Mouse (Mus musculus) neural tube, embryonic 12.5 days (tissue): ENCODE results near the gene Kmt2b. TPM values are rescaled to one million over a fixed set of nuclear protein-coding genes. Genes with fewer than 3 reads are reported as not detected.

Experiments
- ATAC-seq: fragments of 200-750 bp; cut with Nextera tagmentation; 2 replicates; pipeline ENCODE4 v1.8.0; 2017; ENCODE audit warnings: low read depth, mild to moderate bottlenecking, moderate TSS enrichment, moderate library complexity; ENCODE audit not compliant: low FRiP score
- H3K27ac ChIP-seq: fragments of 300-500 bp; sonication (generic); 2 replicates; pipeline ENCODE4 v1.5.1; 2016
- H3K27me3 ChIP-seq: fragments of 300-500 bp; sonication (generic); replicated peaks from 2 replicates; pipeline ENCODE4 v1.6.1; 2016; ENCODE audit warnings: mild to moderate bottlenecking
- H3K36me3 ChIP-seq: fragments of 300-500 bp; sonication (generic); 2 replicates; pipeline ENCODE4 v1.6.1; 2016; ENCODE audit warnings: mild to moderate bottlenecking
- H3K4me1 ChIP-seq: fragments of 300-500 bp; sonication (generic); 2 replicates; pipeline ENCODE4 v1.6.1; 2016
- H3K4me2 ChIP-seq: fragments of 300-500 bp; sonication (generic); replicated peaks from 2 replicates; pipeline ENCODE4 v1.6.1; 2016; ENCODE audit warnings: mild to moderate bottlenecking
- H3K4me3 ChIP-seq: fragments of 300-500 bp; sonication (generic); 2 replicates; pipeline ENCODE4 v1.5.1; 2016
- H3K9ac ChIP-seq: fragments of 300-500 bp; sonication (generic); 2 replicates; pipeline ENCODE4 v1.6.1; 2016; ENCODE audit warnings: mild to moderate bottlenecking
- H3K9me3 ChIP-seq: fragments of 300-500 bp; sonication (generic); 2 replicates; pipeline ENCODE4 v1.6.1; 2016; ENCODE audit warnings: mild to moderate bottlenecking
- WGBS: fragments of 180-500 bp; shearing (Covaris S2); methylation state at CpG from one replicate; pipeline ENCODE4 v1.1.7; 2016; 5-methylcytosine and 5-hydroxymethylcytosine counted together
- polyA plus RNA-seq: library from polyadenylated mRNA; unstranded; fragments of >200 nt; fragmentation: Nextera tagmentation; extraction: Ambion mirVana; gene quantifications from 2 replicates; pipeline ENCODE4 v1.2.1, GENCODE M21; 2016

Kmt2b gene
- 12.2 and 13.7 TPM in 2 replicates for polyA plus RNA-seq

DNA sequence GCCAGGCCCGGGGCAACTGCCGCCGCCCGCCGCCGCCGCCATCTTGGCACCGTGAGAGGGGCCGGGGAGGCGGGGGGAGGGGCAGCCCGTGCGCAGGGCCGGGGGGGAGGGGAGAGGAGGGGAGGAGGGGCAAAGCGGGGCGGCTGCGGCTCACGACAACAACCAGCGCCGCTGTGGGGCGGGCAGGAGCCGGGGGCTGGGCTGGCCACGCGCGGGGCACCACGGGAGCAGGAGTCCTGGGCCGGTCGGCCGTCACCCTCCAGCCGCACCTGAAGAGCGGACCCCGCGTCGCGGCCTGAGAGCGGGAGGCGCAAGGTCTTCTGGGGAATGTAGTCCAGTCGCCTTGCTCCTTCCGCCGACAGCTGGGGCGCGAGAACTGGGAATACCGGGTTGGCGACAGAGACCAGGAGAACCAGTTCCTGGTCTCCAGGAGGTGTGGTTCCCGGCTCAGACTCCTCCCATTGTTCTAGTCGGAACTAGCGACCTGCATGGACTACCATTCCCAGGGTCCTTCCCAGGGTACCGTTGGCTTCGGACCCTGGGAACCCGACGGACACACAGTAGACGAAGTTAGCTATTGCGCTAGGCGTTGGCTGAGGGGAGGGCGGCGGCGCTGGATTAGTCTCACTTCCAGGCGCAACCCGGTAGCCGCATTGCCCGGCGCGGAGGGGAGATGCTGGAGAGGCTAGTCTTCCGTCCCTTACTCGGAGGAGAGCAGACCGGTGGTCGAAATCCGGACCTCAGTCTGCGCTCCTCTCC, at the start of gene Kmt2b:
Gene Kmt2b, minus strand, starts transcription at position 51 of the 759 bp plus-strand sequence.
- Histone ChIP-seq H3K27me3 (no peaks in the 10 kb centered on the region), H3K36me3 (peaks cover 30% of the 10 kb centered on the region), H3K4me2 (peak within 1 kb of the TSS; percentile 75), H3K27ac (peak within 1 kb of the TSS; percentile 82), H3K9me3 (no peaks in the 10 kb centered on the region), H3K9ac (peak within 1 kb of the TSS; percentile 99), H3K4me3 (peak within 1 kb of the TSS; percentile 95), H3K4me1 (peaks cover 19% of the 10 kb centered on the region)
- under 1% methylated on average over 61 of the region's 68 CpGs for WGBS
- ATAC-seq: peak; percentile 96

DNA sequence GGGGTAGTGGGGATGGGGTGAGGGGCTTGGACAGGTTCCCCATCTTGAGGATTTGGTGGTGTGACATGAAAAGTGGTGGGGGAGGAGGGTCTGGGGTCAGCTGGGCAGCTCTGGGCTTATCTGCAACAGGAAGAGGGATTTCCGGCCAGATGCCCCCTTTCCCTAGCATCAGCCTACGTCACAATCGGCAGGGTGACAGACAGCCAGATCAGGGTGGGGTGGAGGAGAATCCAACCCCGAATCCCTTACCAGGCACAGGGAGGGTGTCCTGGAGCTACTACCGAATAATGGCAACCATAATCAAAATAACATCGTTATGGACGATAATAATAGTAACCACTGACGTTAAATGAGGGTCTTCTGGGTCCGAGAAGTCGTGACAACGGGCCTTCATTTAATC, 47.9 kb upstream of the Kmt2b start:
- ATAC-seq: no peak
- 28% methylated on average over 11 of the region's 11 CpGs for WGBS
- no peaks in the 10 kb centered on the region for H3K9me3 ChIP-seq

DNA sequence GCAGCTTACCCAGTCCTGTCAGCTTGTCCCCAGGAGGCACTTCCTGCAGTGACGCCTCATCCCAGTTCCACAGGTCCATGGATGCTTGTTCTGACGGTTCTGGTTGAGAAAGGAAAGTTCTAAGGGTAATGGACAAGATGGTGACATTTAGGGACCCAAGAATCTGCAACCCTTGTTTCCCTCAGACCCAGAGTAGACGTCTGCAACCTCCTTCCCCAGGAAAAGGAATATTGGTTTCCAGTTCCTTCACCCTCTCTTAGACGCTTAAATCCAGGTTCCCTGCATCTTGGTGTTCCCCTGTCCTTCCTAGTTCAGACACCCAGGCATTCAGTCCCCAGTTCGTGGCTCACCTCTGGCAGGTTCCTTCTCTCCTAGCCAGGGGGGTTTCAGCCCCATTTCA, 47.2 kb upstream of the Kmt2b start, which contains the start of gene Etv2:
Gene Etv2, minus strand, starts transcription at position 101 of the 400 bp plus-strand sequence.
- H3K4me1 ChIP-seq: 0 out of 2 replicates have a peak, but pooled peaks cover 5% of the 10 kb centered on the region
- no peak for ATAC-seq
- H3K27ac ChIP-seq: no peak within 1 kb of the TSS
- peak within 1 kb of the TSS; percentile 40 for H3K4me2 ChIP-seq
- no peaks in the 10 kb centered on the region for H3K9me3 ChIP-seq
- H3K27me3 ChIP-seq: peaks cover 57% of the 10 kb centered on the region
- WGBS: 4% methylated on average over 5 of the region's 5 CpGs
- peak within 1 kb of the TSS; percentile 16; the same call in 1 of the 2 replicates for H3K4me3 ChIP-seq
- H3K9ac ChIP-seq: no peak within 1 kb of the TSS; the same call in 1 of the 2 replicates
- peaks cover 11% of the 10 kb centered on the region for H3K36me3 ChIP-seq

More for the DNA sequence above, 47.9 kb upstream of the Kmt2b start:
- H3K27me3 ChIP-seq: peaks cover 52% of the 10 kb centered on the region
- H3K27ac ChIP-seq: no peak overlapping the region
- no peak overlapping the region for H3K4me3 ChIP-seq
- H3K9ac ChIP-seq: no peak overlapping the region
- H3K4me2 ChIP-seq: no peak overlapping the region
- peaks cover 18% of the 10 kb centered on the region for H3K36me3 ChIP-seq
- 0 out of 2 replicates have a peak, but pooled peaks cover 5% of the 10 kb centered on the region for H3K4me1 ChIP-seq

DNA sequence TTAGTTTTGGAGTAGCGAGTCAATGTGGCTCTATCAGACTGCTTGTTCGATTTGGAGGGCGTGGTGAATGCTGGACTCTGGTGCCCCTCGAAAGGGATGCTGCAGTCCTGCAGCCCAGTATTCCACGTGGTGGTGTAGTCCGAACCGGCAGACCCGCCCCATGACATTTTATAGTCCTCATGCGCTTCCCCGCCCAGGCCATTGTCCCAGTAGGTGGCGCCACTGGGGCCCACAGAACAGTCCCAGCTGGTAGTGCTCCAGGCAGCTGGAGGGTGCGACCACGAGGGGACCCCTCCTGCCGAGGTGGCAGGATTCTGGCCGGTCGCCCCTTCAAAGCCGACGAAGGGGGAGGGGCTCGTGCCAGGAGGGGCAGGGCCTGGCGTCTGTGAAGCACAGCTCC, 46.1 kb upstream of the Kmt2b start:
- under 1% methylated on average over 20 of the region's 20 CpGs for WGBS
- Histone ChIP-seq H3K27me3 (peaks cover 54% of the 10 kb centered on the region), H3K4me1 (0 out of 2 replicates have a peak, but pooled peaks cover 5% of the 10 kb centered on the region), H3K27ac (no peak overlapping the region), H3K9me3 (no peaks in the 10 kb centered on the region), H3K4me2 (peak overlapping the region; percentile 40), H3K9ac (no peak overlapping the region; the same call in 1 of the 2 replicates), H3K36me3 (0 out of 2 replicates have a peak, but pooled peaks cover under 1% of the 10 kb centered on the region), H3K4me3 (peak overlapping the region; percentile 16; the same call in 1 of the 2 replicates)
- ATAC-seq: peak; percentile 41; the same call in 1 of the 2 replicates

DNA sequence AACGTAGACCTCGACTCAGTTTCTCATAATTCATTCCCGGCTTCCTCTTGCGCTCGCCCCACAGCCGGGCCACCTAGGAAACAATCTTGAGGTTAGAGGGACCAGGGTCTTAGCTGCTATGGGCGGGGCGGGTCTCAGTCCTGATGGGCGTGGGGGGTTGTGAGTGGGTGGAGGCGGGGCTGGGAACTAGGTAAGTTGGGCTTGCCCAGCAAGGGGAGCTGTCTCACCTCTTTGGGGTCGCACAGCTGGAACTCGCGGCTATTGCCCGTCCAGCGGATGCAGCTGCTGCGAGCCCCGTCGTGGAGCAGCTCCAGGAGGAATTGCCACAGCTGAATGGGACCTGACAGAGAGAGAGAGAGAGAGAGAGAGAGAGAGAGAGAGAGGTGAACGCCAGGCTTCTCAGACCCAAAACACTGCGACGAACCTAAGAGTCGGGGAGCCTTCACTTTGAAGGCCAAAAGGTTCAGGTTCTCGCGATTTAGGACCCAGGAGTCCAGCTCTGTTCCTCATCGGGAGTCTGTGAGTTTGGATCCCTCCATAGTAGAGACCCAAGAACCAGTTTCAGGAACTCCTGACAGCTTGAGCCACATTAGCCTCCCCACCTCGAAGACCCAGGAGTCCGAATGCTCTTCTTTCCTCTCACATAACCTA, 45.4 kb upstream of the Kmt2b start:
- ATAC-seq: no peak
- Histone ChIP-seq H3K27me3 (peaks cover 54% of the 10 kb centered on the region), H3K9me3 (no peaks in the 10 kb centered on the region), H3K4me3 (no peak overlapping the region; the same call in 1 of the 2 replicates), H3K4me1 (0 out of 2 replicates have a peak, but pooled peaks cover 5% of the 10 kb centered on the region), H3K9ac (no peak overlapping the region), H3K4me2 (peak overlapping the region; percentile 40; the same call in 1 of the 2 replicates), H3K27ac (no peak overlapping the region), H3K36me3 (no peaks in the 10 kb centered on the region)
- WGBS: 4% methylated on average over 27 of the region's 27 CpGs

DNA sequence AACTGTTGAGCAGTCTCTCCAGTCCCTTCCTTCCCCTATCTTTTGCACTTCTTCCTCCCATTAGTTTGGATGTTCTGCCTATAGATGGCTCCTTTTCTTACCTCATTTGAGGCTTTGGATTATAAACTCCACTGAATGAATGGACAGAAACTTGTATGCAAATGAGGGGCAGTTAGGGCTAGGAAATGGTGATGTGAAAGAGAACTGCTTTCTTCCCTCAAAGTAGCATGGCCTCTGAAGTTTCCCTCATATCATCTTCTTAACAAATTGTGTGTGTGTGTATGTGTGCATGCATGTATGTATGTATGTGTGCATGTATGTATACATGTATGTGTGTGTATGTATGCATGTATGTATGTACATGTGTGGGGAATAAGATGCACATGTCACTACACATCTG, 40.5 kb upstream of the Kmt2b start:
- H3K27ac ChIP-seq: no peak overlapping the region
- no peak overlapping the region for H3K4me3 ChIP-seq
- H3K4me1 ChIP-seq: peaks cover 11% of the 10 kb centered on the region
- H3K27me3 ChIP-seq: peaks cover 29% of the 10 kb centered on the region
- ATAC-seq: no peak
- no peaks in the 10 kb centered on the region for H3K9me3 ChIP-seq
- H3K9ac ChIP-seq: no peak overlapping the region
- peaks cover 8% of the 10 kb centered on the region; the same call in 1 of the 2 replicates for H3K36me3 ChIP-seq
- H3K4me2 ChIP-seq: no peak overlapping the region

DNA sequence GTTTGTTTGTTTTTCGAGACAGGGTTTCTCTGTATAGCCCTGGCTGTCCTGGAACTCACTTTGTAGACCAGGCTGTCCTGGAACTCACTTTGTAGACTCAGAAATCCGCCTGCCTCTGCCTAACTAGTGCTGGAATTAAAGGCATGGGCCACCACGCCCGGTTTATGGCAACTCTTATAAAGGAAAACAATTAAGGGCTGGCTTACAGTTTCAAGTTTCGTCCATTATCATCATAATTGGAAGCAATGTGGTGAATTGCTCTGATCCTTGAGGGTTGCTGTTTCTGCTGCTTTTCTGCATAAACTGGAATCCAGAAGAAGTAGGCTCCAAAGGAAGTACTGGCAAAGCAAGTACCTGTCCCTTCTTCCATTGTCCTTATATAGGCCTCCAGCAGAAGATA, 38.1 kb upstream of the Kmt2b start:
- Histone ChIP-seq H3K9ac (no peak overlapping the region), H3K36me3 (peaks cover 31% of the 10 kb centered on the region), H3K27me3 (peaks cover 6% of the 10 kb centered on the region; the same call in 1 of the 2 replicates), H3K4me2 (no peak overlapping the region; the same call in 1 of the 2 replicates), H3K27ac (no peak overlapping the region), H3K4me1 (peaks cover 11% of the 10 kb centered on the region), H3K9me3 (no peaks in the 10 kb centered on the region), H3K4me3 (no peak overlapping the region)
- WGBS: 90% methylated on average over 5 of the region's 5 CpGs
- ATAC-seq: no peak

DNA sequence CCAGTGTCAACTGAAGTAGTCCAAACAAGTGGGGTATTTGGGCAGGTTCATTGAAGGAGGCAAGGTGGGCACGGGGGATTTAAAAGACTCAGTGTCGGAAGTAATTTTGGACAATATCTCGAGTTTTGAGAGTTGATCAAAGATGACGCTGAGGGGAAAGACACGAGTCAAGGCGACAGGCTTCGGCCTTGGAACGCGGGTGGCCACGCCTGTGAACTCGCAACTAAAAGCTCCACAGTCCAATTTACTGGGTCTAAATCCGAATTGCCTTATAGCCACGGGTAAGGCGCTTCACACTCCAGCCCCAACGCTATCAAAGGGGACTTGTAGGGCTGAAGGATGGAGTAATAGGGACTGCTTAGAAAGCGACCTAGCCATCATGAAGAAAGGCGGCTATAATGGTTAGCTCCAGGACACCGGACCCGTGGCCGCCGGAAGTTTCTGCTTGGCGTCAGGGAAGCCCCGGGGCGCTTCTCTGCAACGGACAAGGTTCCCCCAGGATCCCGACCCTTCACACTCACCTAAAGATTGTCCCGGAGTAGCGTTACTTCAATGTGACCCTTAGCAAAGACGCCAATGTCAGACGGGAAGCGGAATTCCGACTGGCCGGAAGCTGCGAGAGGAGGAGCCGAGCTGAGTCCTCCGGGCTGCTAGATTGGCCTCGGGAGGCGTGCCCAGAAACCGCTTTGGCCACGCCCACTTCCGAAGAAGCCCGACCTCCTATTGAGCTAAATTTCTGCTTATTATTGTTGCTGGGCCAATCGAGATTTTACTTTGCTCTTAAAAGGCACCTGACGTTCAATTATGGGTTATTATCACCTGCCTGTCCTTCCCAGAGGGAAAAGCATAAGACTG, 37.2 kb upstream of the Kmt2b start, which contains the start of gene Cox6b1:
Gene Cox6b1, minus strand, starts transcription at position 622 of the 855 bp plus-strand sequence.
- Histone ChIP-seq H3K27me3 (no peaks in the 10 kb centered on the region), H3K4me3 (peak within 1 kb of the TSS; percentile 82), H3K4me2 (peak within 1 kb of the TSS; percentile 91), H3K9ac (peak within 1 kb of the TSS; percentile 83), H3K36me3 (peaks cover 37% of the 10 kb centered on the region), H3K9me3 (no peaks in the 10 kb centered on the region), H3K4me1 (peaks cover 11% of the 10 kb centered on the region), H3K27ac (no peak within 1 kb of the TSS)
- 2% methylated on average over 44 of the region's 44 CpGs for WGBS
- peak; percentile 86 for ATAC-seq

DNA sequence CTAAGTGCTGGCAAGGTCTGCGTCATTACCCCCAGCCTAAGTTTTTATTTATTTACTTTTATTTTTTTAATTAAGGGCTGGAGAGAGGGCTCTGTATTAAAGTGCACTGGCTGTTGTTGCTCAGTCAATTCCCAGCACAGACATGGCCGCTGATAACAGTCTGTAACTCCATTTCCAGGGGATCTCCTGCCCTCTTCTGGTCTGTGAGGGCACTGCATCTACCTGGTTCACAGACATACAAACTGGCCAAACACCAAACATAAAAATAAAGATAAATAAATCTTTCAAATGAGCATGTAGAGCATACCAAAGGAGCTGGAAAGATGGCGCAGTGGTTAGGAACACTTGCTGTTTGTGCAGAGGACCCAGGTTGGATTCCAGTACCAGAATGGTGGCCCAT, 30.7 kb upstream of the Kmt2b start:
- Histone ChIP-seq H3K4me1 (no peaks in the 10 kb centered on the region), H3K9ac (no peak overlapping the region), H3K27ac (no peak overlapping the region), H3K4me3 (no peak overlapping the region), H3K27me3 (no peaks in the 10 kb centered on the region), H3K4me2 (no peak overlapping the region), H3K36me3 (peaks cover 78% of the 10 kb centered on the region), H3K9me3 (no peaks in the 10 kb centered on the region)
- 89% methylated on average over 3 of the region's 3 CpGs for WGBS
- no peak for ATAC-seq

DNA sequence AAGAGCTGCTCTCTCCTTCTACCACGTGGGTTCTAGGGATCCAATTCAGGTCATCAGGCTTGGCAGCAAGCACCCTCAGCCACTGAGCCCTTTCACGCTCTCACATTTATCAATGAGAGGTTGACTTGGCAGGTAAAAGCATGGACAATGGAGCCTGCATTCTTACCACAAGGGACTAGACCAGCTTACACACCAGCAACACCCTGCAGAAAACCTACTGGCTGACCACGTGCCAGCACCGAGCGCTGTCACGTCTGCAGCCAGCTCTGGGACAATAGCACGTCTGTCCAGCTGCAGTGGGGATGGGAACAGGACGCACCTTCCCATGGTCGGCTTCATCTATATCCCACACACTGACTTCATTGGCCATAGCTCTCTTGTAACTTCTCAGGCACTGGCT, 30.1 kb upstream of the Kmt2b start:
- Histone ChIP-seq H3K4me2 (no peak overlapping the region), H3K4me3 (no peak overlapping the region), H3K9ac (no peak overlapping the region), H3K4me1 (no peaks in the 10 kb centered on the region), H3K27ac (no peak overlapping the region), H3K9me3 (no peaks in the 10 kb centered on the region), H3K27me3 (no peaks in the 10 kb centered on the region), H3K36me3 (peaks cover 72% of the 10 kb centered on the region)
- WGBS: 95% methylated on average over 9 of the region's 9 CpGs
- no peak for ATAC-seq

DNA sequence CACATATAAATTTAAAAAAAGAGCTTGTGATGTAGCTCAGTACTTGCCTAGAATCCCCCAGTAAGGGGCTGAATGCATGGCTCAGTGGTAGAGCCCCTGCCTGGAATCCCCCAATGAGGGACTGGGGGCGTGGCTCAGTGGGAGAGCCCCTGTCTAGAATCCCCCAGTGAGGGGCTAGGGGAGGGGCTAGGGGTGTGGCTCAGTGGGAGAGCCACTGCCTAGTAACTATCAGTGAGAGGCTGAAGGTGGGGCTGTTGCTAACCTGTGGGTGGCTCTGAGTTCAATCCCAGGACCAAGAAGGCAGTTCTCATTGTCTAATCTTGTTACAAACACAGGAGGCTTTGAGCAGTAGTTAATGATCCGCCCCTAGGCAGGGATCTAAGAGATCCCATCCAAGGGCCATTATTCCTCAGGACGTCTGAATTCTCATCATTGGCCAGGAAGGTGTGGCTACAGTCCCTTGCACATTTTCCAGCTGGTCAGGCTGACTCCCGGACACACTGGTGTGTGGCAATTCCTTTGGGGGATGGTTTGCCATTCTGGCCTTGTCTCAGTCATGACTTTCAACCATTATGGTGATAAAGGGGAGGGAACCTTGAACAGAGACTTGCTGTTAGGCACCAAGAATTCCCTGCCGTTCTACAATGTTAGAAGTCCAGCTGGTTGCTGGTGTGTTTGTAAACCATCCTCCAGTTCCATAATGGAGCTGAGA, 26.7 kb upstream of the Kmt2b start:
- H3K27ac ChIP-seq: no peak overlapping the region
- no peak overlapping the region for H3K9ac ChIP-seq
- H3K4me1 ChIP-seq: peaks cover 6% of the 10 kb centered on the region; the same call in 1 of the 2 replicates
- peaks cover 47% of the 10 kb centered on the region for H3K36me3 ChIP-seq
- WGBS: 60% methylated on average over 5 of the region's 5 CpGs
- no peak overlapping the region for H3K4me2 ChIP-seq
- H3K9me3 ChIP-seq: no peaks in the 10 kb centered on the region
- 0 out of 2 replicates have a peak, but pooled peaks have one; percentile 29 for ATAC-seq
- H3K4me3 ChIP-seq: no peak overlapping the region
- no peaks in the 10 kb centered on the region for H3K27me3 ChIP-seq
